Mouse (Mus musculus) activated CD4-positive, CD25-positive, alpha-beta regulatory T cell, adult 9 weeks (primary cell): ENCODE data around the gene Gm2897. TPM values are rescaled to one million over a fixed set of nuclear protein-coding genes. Genes with fewer than 3 reads are reported as not detected.

Experiments
- polyA plus RNA-seq: library from polyadenylated mRNA; unstranded; fragments of 100-300 nt; shearing (Covaris generic); gene quantifications from one replicate; pipeline ENCODE4 v1.2.1, GENCODE M21; 2017

Gene Gm2897
- 2.3 TPM for polyA plus RNA-seq

GRCm38 (mm10) chr14:3048727-3049512, at the start of gene Gm2897:
Gm2897 (plus strand) TSS chr14:3049285.

GRCm38 (mm10) chr14:3029702-3030101, 19.4 kb upstream of the Gm2897 start, which contains the start of gene Gm2888:
Gm2888 (plus strand) TSS chr14:3030002.

Other genes starting within 250 kb of the Gm2897 start
- not detected for gene Gm2888, start 19.3 kb upstream of the Gm2897 start, polyA plus RNA-seq
- not detected for gene Gm10340, start 84.7 kb downstream of the Gm2897 start, polyA plus RNA-seq
- not detected for gene Gm5795, start 139.0 kb downstream of the Gm2897 start, polyA plus RNA-seq
- 26.0 TPM for gene D830030K20Rik, start 159.2 kb downstream of the Gm2897 start, polyA plus RNA-seq